Mouse (Mus musculus) intestine, postnatal 0 days (tissue): ENCODE data around the gene Hcrtr1. TPM values are rescaled to one million over a fixed set of nuclear protein-coding genes. Genes with fewer than 3 reads are reported as not detected.

Source experiments
- ATAC-seq: fragments of 200-750 bp; cut with Nextera tagmentation; 2 replicates; pipeline ENCODE4 v1.8.0; 2017; ENCODE audit warnings: mild to moderate bottlenecking, moderate TSS enrichment, moderate library complexity
- H3K27ac ChIP-seq: fragments of 300-500 bp; sonication (generic); 2 replicates; pipeline ENCODE4 v1.5.1; 2014; ENCODE audit warnings: mild to moderate bottlenecking, low read depth, low read length, moderate library complexity
- H3K27me3 ChIP-seq: fragments of 300-500 bp; sonication (generic); replicated peaks from 2 replicates; pipeline ENCODE4 v1.6.1; 2014; ENCODE audit warnings: low read length, mixed read lengths; ENCODE audit not compliant: control insufficient read depth, insufficient read depth
- H3K36me3 ChIP-seq: fragments of 300-500 bp; sonication (generic); 2 replicates; pipeline ENCODE4 v1.6.1; 2014; ENCODE audit warnings: mild to moderate bottlenecking, moderate library complexity; ENCODE audit not compliant: control insufficient read depth, insufficient read depth
- H3K4me1 ChIP-seq: fragments of 300-500 bp; sonication (generic); replicated peaks from 2 replicates; pipeline ENCODE4 v1.6.1; 2014; ENCODE audit warnings: antibody characterized with exemption, low read length, mixed read lengths; ENCODE audit not compliant: control insufficient read depth, insufficient read depth
- H3K4me2 ChIP-seq: fragments of 300-500 bp; sonication (generic); replicated peaks from 2 replicates; pipeline ENCODE4 v1.6.1; 2014; ENCODE audit warnings: low read depth, mild to moderate bottlenecking, moderate library complexity
- H3K4me3 ChIP-seq: fragments of 300-500 bp; sonication (generic); 2 replicates; pipeline ENCODE4 v1.5.1; 2014; ENCODE audit warnings: low read depth, low read length
- H3K9ac ChIP-seq: fragments of 300-500 bp; sonication (generic); 2 replicates; pipeline ENCODE4 v1.6.1; 2014; ENCODE audit warnings: mild to moderate bottlenecking, low read depth, low read length
- H3K9me3 ChIP-seq: fragments of 300-500 bp; sonication (generic); 2 replicates; pipeline ENCODE4 v1.6.1; 2016; ENCODE audit warnings: mixed run types; ENCODE audit not compliant: control insufficient read depth
- CTCF ChIP-seq: sonication (generic); IDR thresholded peaks from 2 replicates; pipeline ENCODE4 v1.5.1; 2016; ENCODE audit warnings: low read depth, mild to moderate bottlenecking, control low read depth, antibody characterized with exemption, moderate library complexity
- WGBS: fragments of 180-500 bp; shearing (Covaris S2); extraction: QIAGEN DNeasy Blood & Tissue Kit; methylation state at CpG from one replicate; pipeline ENCODE4 v1.1.7; 2014; 5-methylcytosine and 5-hydroxymethylcytosine counted together
- polyA plus RNA-seq: library from polyadenylated mRNA; unstranded; fragments of >200 nt; fragmentation: Nextera tagmentation; extraction: Ambion mirVana; gene quantifications from 2 replicates; pipeline ENCODE4 v1.2.1, GENCODE M21; 2015

Gene Hcrtr1
- polyA plus RNA-seq, 1 experiment from 2014 or later, result 0.91 TPM

DNA sequence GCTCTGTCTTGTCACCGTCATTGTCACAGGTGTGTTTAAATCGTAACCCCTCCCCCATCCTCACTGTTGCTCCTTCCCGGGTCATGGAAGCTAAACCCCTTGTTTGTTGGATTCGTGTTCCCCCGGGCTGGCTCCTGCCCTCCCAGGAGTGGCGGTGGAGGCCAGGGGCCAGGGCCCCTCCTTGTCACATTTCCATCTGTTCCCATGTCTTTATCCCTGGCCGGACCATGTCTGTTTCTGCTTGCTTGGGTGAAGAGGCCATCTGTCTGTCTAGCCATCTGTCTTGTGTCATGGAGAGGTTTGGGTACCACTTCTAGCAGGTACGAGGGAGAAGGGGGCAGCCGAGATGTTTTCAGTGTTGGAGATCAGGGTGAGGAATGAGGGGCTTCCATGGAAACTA, 56.9 kb downstream of the Hcrtr1 start:
- Histone ChIP-seq H3K27me3 (no peaks in the 10 kb centered on the region; the same call in 1 of the 2 replicates), H3K4me1 (no peaks in the 10 kb centered on the region), H3K9me3 (no peaks in the 10 kb centered on the region), H3K36me3 (no peaks in the 10 kb centered on the region), H3K4me3 (no peak overlapping the region), H3K27ac (no peak overlapping the region), H3K9ac (no peak overlapping the region), H3K4me2 (no peak overlapping the region)
- no peak for TF ChIP-seq CTCF
- no peak for ATAC-seq
- WGBS, result 41% methylated on average over 9 of the region's 9 CpGs

DNA sequence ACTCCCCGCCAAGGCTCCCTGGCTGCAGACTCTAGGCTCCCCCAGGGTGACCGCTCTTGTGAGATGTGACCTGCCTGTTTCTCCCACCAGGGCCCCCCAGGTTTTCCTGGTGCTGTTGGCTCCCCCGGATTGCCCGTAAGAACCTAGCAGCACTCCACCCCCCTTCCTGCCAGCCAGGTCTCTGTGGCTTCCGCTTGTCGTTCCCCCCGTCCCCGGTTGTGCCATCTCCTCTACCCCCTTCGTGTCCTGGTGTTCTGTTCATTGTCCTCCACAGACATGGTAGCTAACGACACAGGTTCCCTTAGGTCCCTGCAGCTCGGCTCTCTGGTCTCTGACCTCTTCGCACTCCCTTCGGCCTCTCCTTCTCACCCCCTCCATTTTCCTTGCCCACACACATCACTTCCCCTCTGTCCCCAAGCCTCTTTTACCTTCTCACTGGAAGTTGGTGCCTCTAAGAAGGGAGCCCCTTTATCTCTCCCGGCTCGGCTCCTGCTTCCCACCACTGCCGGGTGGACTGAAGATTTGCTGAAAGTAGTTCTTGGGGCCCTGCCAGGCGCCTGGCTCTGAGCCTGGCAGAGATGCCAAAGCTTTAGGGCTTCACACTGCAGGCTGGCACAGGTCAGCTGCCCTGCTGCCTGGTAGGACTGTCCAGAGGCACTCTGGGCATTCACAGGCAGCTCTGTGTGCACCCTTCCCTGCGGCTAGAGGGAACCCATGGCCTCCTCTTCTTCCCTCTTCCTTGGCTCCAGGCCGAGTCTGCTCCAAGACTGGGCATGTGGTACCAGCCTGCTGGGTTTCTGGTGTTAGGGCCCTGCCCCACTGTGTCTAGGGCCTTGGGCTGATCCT, 57.6 kb downstream of the Hcrtr1 start:
- no peak for TF ChIP-seq CTCF
- no peak overlapping the region for H3K27ac ChIP-seq
- H3K9me3 ChIP-seq, result no peaks in the 10 kb centered on the region
- no peak overlapping the region for H3K4me3 ChIP-seq
- no peaks in the 10 kb centered on the region for H3K27me3 ChIP-seq
- no peaks in the 10 kb centered on the region for H3K36me3 ChIP-seq
- H3K9ac ChIP-seq, result no peak overlapping the region
- WGBS, result 75% methylated on average over 19 of the region's 19 CpGs
- no peaks in the 10 kb centered on the region for H3K4me1 ChIP-seq
- H3K4me2 ChIP-seq, result no peak overlapping the region
- no peak for ATAC-seq

Other genes with a start within 250 kb of the Hcrtr1 start
- gene Spocd1, start 210.1 kb downstream of the Hcrtr1 start, polyA plus RNA-seq, result not detected in 2 replicates
- gene Adgrb2, start 154.5 kb downstream of the Hcrtr1 start, polyA plus RNA-seq, result 0.43 and 0.70 TPM in 2 replicates
- 23.1 and 25.6 TPM in 2 replicates for gene Col16a1, start 91.5 kb downstream of the Hcrtr1 start, polyA plus RNA-seq
- 72.7 and 73.4 TPM in 2 replicates for gene Pef1, start 36.8 kb downstream of the Hcrtr1 start, polyA plus RNA-seq
- gene Tinagl1, start 35.8 kb upstream of the Hcrtr1 start, polyA plus RNA-seq, result 87.2 and 88.8 TPM in 2 replicates
- gene Gm853, start 83.0 kb upstream of the Hcrtr1 start, polyA plus RNA-seq, result not detected in 2 replicates
- 21.5 and 26.1 TPM in 2 replicates for gene Serinc2, start 139.8 kb upstream of the Hcrtr1 start, polyA plus RNA-seq
- 5.0 and 7.1 TPM in 2 replicates for gene Fabp3, start 169.2 kb upstream of the Hcrtr1 start, polyA plus RNA-seq
- not detected in 2 replicates for gene Gm10570, start 169.3 kb upstream of the Hcrtr1 start, polyA plus RNA-seq
- gene Zcchc17, start 220.6 kb upstream of the Hcrtr1 start, polyA plus RNA-seq, result 46.4 and 49.2 TPM in 2 replicates
- gene Snrnp40, start 220.8 kb upstream of the Hcrtr1 start, polyA plus RNA-seq, result 44.3 and 46.1 TPM in 2 replicates